ENCODE assay signal across 8 mouse cellular contexts in genomic region chr10:50592355-50593293, GRCm38 (mm10). TPM values are rescaled to one million over a fixed set of nuclear protein-coding genes. Genes with fewer than 3 reads are reported as not detected.
DNase-seq lines count a peak whose midpoint lies in the region; ATAC-seq lines count a peak whose summit lies in the region.

Ascc3 (plus strand) TSS chr10:50592669.

- peak within 1 kb of the TSS; percentile 77 for H3K4me3 ChIP-seq in hindbrain, embryonic 13.5 days

- peak within 1 kb of the TSS; percentile 63 for H3K4me2 ChIP-seq in hindbrain, embryonic 13.5 days

- DNase-seq in NIH3T3 (ENCODE audit: low read depth): peak; percentile 98
- peak; percentile 97 for DNase-seq in cerebellum, postnatal 10 days
- peak; percentile 84 to 90 for DNase-seq in frontal cortex, postnatal 14 days (ENCODE audit: low spot score in 2 of 2)
- peak; percentile 80 to 94 for DNase-seq in layer of hippocampus, postnatal 25 days (ENCODE audit: extremely low spot score in 1 of 2, low spot score in 1 of 2)
- DNase-seq in lung, postnatal 25 days (ENCODE audit: low spot score): peak; percentile 88
- peak; percentile 93 for DNase-seq in retina, embryonic 14.5 days (ENCODE audit: low spot score)
- peak; percentile 94 for DNase-seq in thymus, postnatal 4 days

- ATAC-seq in hindbrain, embryonic 13.5 days (ENCODE audit: low FRiP score): peak; percentile 100

- H3K27ac ChIP-seq in hindbrain, embryonic 13.5 days: peak within 1 kb of the TSS; percentile 90

- peak within 1 kb of the TSS; percentile 80 for H3K9ac ChIP-seq in hindbrain, embryonic 13.5 days

- H3K27me3 ChIP-seq in hindbrain, embryonic 13.5 days: no peaks in the 10 kb centered on the region

- peaks cover 7% of the 10 kb centered on the region; the same call in 1 of the 2 replicates for H3K4me1 ChIP-seq in hindbrain, embryonic 13.5 days (replicated peaks)

- H3K36me3 ChIP-seq in hindbrain, embryonic 13.5 days: no peaks in the 10 kb centered on the region

- no peaks in the 10 kb centered on the region for H3K9me3 ChIP-seq in hindbrain, embryonic 13.5 days

- WGBS in hindbrain, embryonic 13.5 days: under 1% methylated on average over 74 of the region's 79 CpGs

RNA-seq across cellular contexts. Expression of gene Ascc3, which starts in this region (rescaled TPM):
- polyA plus RNA-seq in hindbrain, embryonic 13.5 days (2015; fragmentation: Nextera tagmentation; extraction: Ambion mirVana): 17.7 and 17.8 TPM in 2 replicates
- total RNA-seq in layer of hippocampus, postnatal 25 days (2021): 10 to 100 TPM; 19.5 to 25.3 TPM

Comparison
In these comparisons a context has a peak if more than half of its experiments do, and no peak if none do; other contexts are left out.
1. Peak in every context shown above with its lines: DNase-seq, ATAC-seq, H3K4me3 ChIP-seq and H3K27ac ChIP-seq.